Mouse (Mus musculus): ENCODE data around the gene Htra2. TPM values are rescaled to one million over a fixed set of nuclear protein-coding genes. Genes with fewer than 3 reads are reported as not detected.

Htra2 gene
- polyA plus RNA-seq, 1 experiment: 63.4 TPM

DNA sequence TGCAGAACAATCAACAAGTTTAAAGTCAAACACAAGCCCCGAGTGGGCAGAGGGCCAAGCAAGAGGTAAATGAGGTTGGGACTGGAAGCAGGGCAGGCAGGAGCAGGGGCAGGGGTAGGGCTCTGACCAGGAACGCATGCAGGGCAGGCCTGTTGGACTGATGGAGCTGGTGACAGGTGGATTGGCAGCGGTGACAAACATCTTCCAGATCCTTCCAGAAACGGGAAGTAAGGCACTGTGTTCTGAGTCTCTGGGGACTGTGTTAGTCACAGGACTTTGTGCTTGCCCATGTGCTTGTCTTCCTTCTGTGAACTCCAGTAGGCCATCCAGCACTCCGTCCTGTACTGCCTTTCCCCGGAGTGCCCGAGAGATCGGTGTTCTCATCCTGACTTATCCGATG lies 10.3 kb downstream of the Htra2 start:
- TF ChIP-seq CTCF (IDR thresholded peaks at IDR 0.05; ENCODE audit: borderline replicate concordance, extremely low read depth, insufficient read depth, insufficient read length) (no peak), POLR2A (IDR thresholded peaks at IDR 0.05; ENCODE audit: borderline replicate concordance, extremely low read depth, insufficient read depth, insufficient read length, poor library complexity, severe bottlenecking) (no peak)
- no peak for DNase-seq (ENCODE audit: low read depth)

DNA sequence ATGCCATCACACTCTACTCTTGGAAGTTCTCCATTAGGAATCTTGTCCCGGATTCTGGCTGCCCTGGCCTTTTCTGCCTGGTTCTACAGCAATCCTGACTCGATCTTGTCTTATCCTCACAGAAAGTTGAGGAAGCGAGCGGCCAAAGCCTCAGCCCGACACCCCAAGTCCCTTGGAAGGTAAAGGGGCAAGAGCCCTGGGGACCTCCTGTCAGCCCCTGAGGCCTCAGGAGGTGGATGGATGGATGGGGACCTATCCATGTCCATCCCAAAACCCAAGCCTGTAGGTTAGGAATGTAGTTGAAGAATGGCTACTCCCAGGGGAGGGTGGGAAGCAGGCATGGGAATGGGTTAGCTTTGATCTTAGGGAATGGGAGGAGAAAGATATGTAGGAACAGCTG lies 11.1 kb downstream of the Htra2 start:
- DNase-seq (ENCODE audit: low read depth): no peak
- TF ChIP-seq CTCF (IDR thresholded peaks at IDR 0.05; ENCODE audit: borderline replicate concordance, extremely low read depth, insufficient read depth, insufficient read length) (no peak), POLR2A (IDR thresholded peaks at IDR 0.05; ENCODE audit: borderline replicate concordance, extremely low read depth, insufficient read depth, insufficient read length, poor library complexity, severe bottlenecking) (no peak)

- TF ChIP-seq POLR2A (IDR thresholded peaks at IDR 0.05; ENCODE audit: borderline replicate concordance, extremely low read depth, insufficient read depth, insufficient read length, poor library complexity, severe bottlenecking) (no peak), CTCF (IDR thresholded peaks at IDR 0.05; ENCODE audit: borderline replicate concordance, extremely low read depth, insufficient read depth, insufficient read length) (no peak)
- DNase-seq (ENCODE audit: low read depth): no peak
These were observed 11.5 kb downstream of the Htra2 start for GRCm38 (mm10) chr6:83043561-83043960.

DNA sequence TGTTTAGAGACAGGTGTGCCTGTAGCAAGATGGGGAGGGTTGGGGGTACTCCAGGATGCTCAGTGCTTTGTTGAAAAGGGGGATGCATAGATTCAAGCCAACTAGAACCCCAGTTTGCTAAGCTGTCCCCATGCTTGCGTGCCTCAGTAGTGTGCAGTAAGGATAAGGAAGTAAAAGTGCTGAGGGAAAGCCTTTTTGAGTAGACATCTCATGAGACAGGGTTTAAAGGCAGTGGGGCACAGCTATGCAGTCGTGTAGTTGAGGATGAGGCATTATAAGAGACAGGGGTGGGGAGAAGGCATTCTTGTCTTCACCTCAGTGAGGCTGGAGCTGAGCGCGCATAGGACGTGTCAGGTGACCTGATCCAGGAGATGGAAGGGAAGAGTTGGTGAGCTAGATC lies 14.5 kb downstream of the Htra2 start:
- TF ChIP-seq POLR2A (IDR thresholded peaks at IDR 0.05; ENCODE audit: borderline replicate concordance, extremely low read depth, insufficient read depth, insufficient read length, poor library complexity, severe bottlenecking) (no peak), CTCF (IDR thresholded peaks at IDR 0.05; ENCODE audit: borderline replicate concordance, extremely low read depth, insufficient read depth, insufficient read length) (no peak)

DNA sequence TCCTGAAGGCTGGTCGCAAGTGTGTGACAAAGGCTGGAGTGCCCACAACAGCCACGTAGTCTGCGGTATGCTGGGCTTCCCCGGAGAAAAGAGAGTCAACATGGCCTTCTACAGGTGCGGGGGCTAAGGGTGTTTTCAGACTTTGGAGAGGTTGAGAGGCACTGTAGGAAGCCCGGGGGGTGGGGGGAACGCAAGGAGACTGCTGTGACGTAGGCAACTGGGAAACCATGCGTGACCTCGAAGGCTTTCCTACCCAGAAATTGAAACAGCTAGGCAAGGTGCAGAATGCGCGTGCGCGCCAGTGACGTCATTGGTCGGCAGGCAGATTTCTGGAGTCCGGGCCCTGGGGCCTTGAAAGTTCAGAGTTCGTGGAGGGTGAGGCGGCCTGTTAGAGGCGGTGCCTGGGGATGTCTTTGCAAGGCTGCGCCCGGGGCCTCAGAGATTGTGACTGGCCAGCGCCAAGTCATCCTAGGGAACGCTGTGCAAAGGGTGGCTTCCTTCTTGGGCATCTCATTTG lies 16.5 kb downstream of the Htra2 start:
- DNase-seq (ENCODE audit: low read depth): peak; percentile 80
- TF ChIP-seq POLR2A (IDR thresholded peaks at IDR 0.05; ENCODE audit: borderline replicate concordance, extremely low read depth, insufficient read depth, insufficient read length, poor library complexity, severe bottlenecking): no peak
- TF ChIP-seq CTCF (IDR thresholded peaks at IDR 0.05; ENCODE audit: borderline replicate concordance, extremely low read depth, insufficient read depth, insufficient read length): no peak

More for the DNA sequence above, 14.5 kb downstream of the Htra2 start:
- no peak for DNase-seq (ENCODE audit: low read depth)

- no peak for DNase-seq (ENCODE audit: low read depth)
These were observed 17.9 kb downstream of the Htra2 start for GRCm38 (mm10) chr6:83037188-83037587.

GRCm38 (mm10) chr6:83034463-83035055 lies 20.5 kb downstream of the Htra2 start:
- DNase-seq (ENCODE audit: low read depth): no peak
- TF ChIP-seq CTCF (IDR thresholded peaks at IDR 0.05; ENCODE audit: borderline replicate concordance, extremely low read depth, insufficient read depth, insufficient read length): no peak
- TF ChIP-seq POLR2A (IDR thresholded peaks at IDR 0.05; ENCODE audit: borderline replicate concordance, extremely low read depth, insufficient read depth, insufficient read length, poor library complexity, severe bottlenecking): no peak

More at GRCm38 (mm10) chr6:83037188-83037587, 17.9 kb downstream of the Htra2 start:
- no peak for TF ChIP-seq CTCF (IDR thresholded peaks at IDR 0.05; ENCODE audit: borderline replicate concordance, extremely low read depth, insufficient read depth, insufficient read length)
- no peak for TF ChIP-seq POLR2A (IDR thresholded peaks at IDR 0.05; ENCODE audit: borderline replicate concordance, extremely low read depth, insufficient read depth, insufficient read length, poor library complexity, severe bottlenecking)

GRCm38 (mm10) chr6:83033249-83034185 lies 21.6 kb downstream of the Htra2 start, which contains the start of the genes Dok1 and Loxl3:
Dok1 (minus strand) TSS chr6:83033471.
Loxl3 (plus strand) TSS chr6:83034173.
- DNase-seq (ENCODE audit: low read depth): peak; percentile 80
- TF ChIP-seq CTCF (IDR thresholded peaks at IDR 0.05; ENCODE audit: borderline replicate concordance, extremely low read depth, insufficient read depth, insufficient read length): no peak
- no peak for TF ChIP-seq POLR2A (IDR thresholded peaks at IDR 0.05; ENCODE audit: borderline replicate concordance, extremely low read depth, insufficient read depth, insufficient read length, poor library complexity, severe bottlenecking)

GRCm38 (mm10) chr6:83032769-83033191 lies 22.3 kb downstream of the Htra2 start:
- TF ChIP-seq POLR2A (IDR thresholded peaks at IDR 0.05; ENCODE audit: borderline replicate concordance, extremely low read depth, insufficient read depth, insufficient read length, poor library complexity, severe bottlenecking): no peak
- 0 out of 2 replicates have a peak, but pooled peaks have one; percentile 5 for TF ChIP-seq CTCF (IDR thresholded peaks at IDR 0.05; ENCODE audit: borderline replicate concordance, extremely low read depth, insufficient read depth, insufficient read length)
- peak; percentile 52 for DNase-seq (ENCODE audit: low read depth)

DNA sequence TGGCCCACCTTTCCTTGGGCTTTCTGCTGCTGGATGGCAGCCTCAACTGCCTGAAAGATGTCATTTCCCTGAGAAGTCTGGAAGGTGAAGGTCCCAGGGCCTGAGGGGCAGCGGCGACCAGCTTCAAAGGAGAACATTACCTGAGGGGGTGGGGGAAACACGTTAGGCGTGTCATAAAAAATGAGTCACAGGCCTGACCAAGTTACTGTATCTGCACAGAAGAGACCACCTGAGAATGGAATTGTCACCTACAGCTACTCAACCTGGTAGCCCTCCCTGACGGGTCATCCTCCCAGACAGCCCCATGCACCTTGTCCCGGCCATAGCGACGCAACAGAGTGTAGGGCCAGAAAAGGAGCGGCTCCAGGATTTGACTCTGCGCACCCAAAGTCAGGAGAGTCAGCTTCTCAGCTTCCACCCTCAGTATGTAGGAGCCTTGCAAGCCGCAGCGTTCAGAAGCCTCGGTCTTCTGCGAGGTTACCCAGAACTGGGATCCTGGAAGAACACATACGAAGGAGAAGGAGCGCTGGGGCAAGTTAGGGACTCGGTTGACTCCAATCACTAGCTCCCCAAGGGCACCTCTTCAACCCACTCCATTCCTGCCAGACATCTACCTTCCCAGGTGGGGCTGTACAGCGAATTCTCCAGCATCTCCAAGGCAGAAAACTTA lies 23.0 kb downstream of the Htra2 start:
- no peak for DNase-seq (ENCODE audit: low read depth)
- TF ChIP-seq CTCF (IDR thresholded peaks at IDR 0.05; ENCODE audit: borderline replicate concordance, extremely low read depth, insufficient read depth, insufficient read length): no peak
- no peak for TF ChIP-seq POLR2A (IDR thresholded peaks at IDR 0.05; ENCODE audit: borderline replicate concordance, extremely low read depth, insufficient read depth, insufficient read length, poor library complexity, severe bottlenecking)

- no peak for TF ChIP-seq CTCF (IDR thresholded peaks at IDR 0.05; ENCODE audit: borderline replicate concordance, extremely low read depth, insufficient read depth, insufficient read length)
- no peak for TF ChIP-seq POLR2A (IDR thresholded peaks at IDR 0.05; ENCODE audit: borderline replicate concordance, extremely low read depth, insufficient read depth, insufficient read length, poor library complexity, severe bottlenecking)
- DNase-seq (ENCODE audit: low read depth): no peak
These were observed 24.0 kb downstream of the Htra2 start for GRCm38 (mm10) chr6:83031111-83031510.
